Mouse (Mus musculus) erythroblast, embryonic 14.5 days (primary cell): Measurements from ENCODE around the gene Ppp3ca. TPM values are rescaled to one million over a fixed set of nuclear protein-coding genes. Genes with fewer than 3 reads are reported as not detected.

Experiments
- H3K27me3 ChIP-seq: 2 replicates; pipeline ENCODE4 v1.6.1; 2012; ENCODE audit warnings: inconsistent platforms; ENCODE audit not compliant: control insufficient read depth
- H3K36me3 ChIP-seq: 2 replicates; pipeline ENCODE4 v1.6.1; 2012; ENCODE audit warnings: mild to moderate bottlenecking, inconsistent platforms; ENCODE audit not compliant: control insufficient read depth
- H3K4me1 ChIP-seq: 2 replicates; pipeline ENCODE4 v1.6.1; 2012; ENCODE audit warnings: inconsistent platforms; ENCODE audit not compliant: control insufficient read depth
- H3K4me3 ChIP-seq: replicated peaks from 2 replicates; pipeline ENCODE3; 2012; ENCODE audit warnings: moderate library complexity, mild to moderate bottlenecking, inconsistent platforms
- H3K9me3 ChIP-seq: 2 replicates; pipeline ENCODE4 v1.6.1; 2012; ENCODE audit warnings: low read length, inconsistent platforms, mixed read lengths; ENCODE audit not compliant: control insufficient read depth
- GATA1 ChIP-seq: IDR thresholded peaks from 2 replicates; pipeline ENCODE4 v1.6.1; 2012; ENCODE audit warnings: low read length, inconsistent platforms, mixed read lengths
- TAL1 ChIP-seq: IDR thresholded peaks from 3 replicates; pipeline ENCODE4 v1.6.1; 2012; ENCODE audit warnings: low read length, inconsistent platforms, mixed read lengths
- polyA plus RNA-seq: library from polyadenylated mRNA; stranded (reverse); fragments of >175 nt; gene quantifications from 2 replicates; pipeline ENCODE4 v1.2.3, GENCODE M21; 2012

Gene Ppp3ca
- polyA plus RNA-seq, 1 experiment: 0.70 TPM

DNA sequence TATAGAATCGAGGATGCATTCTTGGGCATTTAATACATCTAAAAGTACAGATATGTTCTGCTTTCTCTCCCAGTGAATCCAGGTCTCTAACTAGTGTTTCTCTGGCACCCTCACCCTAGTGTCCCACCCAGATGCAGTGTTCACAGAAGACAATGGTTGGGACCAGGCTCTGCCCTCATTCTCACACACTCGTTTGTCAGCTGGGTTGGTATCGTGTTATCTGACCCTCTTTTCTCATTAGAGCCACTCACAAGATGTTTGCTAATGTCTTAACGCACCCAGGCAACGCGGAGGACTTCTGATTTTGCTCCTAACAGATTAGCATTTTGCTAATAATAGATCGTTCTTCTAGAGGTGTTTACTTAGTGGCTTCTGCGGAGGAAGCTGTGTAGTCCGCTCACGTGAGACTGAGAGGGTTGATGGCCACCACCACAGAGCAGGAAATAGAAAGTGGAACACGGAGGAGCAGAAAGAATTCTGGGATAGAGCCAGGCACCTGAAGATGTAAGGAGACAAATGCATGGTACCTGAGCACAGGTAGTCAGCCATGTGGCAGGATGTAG, 30.6 kb downstream of the Ppp3ca start:
- TF ChIP-seq TAL1 (no peak), GATA1 (no peak)
- Histone ChIP-seq H3K9me3 (no peaks in the 10 kb centered on the region), H3K4me3 (no peak overlapping the region), H3K4me1 (peaks cover 2% of the 10 kb centered on the region; the same call in 1 of the 2 replicates), H3K36me3 (no peaks in the 10 kb centered on the region), H3K27me3 (no peaks in the 10 kb centered on the region)

DNA sequence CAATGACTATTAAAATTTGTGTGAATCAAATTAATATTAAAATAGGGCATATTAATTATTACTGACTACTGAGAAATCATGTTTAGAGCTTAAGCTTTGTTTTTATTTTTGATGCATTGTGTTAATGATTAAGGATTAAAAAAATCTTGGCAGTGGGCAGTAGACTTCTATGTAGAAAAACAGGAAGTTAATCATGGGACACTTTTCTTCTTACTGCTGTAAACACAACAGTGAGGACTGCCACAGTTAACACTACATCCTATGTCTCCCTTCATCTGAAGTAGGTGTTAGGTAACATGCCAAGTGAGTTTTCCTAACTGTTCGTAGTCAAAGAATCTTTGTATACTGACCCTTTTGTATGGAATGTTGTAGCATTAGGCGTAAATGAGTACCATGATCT, 32.9 kb downstream of the Ppp3ca start:
- no peaks in the 10 kb centered on the region for H3K27me3 ChIP-seq
- H3K36me3 ChIP-seq: no peaks in the 10 kb centered on the region
- H3K9me3 ChIP-seq: no peaks in the 10 kb centered on the region
- TF ChIP-seq TAL1: no peak
- no peak for TF ChIP-seq GATA1
- H3K4me3 ChIP-seq: no peak overlapping the region
- peaks cover 1% of the 10 kb centered on the region; the same call in 1 of the 2 replicates for H3K4me1 ChIP-seq

DNA sequence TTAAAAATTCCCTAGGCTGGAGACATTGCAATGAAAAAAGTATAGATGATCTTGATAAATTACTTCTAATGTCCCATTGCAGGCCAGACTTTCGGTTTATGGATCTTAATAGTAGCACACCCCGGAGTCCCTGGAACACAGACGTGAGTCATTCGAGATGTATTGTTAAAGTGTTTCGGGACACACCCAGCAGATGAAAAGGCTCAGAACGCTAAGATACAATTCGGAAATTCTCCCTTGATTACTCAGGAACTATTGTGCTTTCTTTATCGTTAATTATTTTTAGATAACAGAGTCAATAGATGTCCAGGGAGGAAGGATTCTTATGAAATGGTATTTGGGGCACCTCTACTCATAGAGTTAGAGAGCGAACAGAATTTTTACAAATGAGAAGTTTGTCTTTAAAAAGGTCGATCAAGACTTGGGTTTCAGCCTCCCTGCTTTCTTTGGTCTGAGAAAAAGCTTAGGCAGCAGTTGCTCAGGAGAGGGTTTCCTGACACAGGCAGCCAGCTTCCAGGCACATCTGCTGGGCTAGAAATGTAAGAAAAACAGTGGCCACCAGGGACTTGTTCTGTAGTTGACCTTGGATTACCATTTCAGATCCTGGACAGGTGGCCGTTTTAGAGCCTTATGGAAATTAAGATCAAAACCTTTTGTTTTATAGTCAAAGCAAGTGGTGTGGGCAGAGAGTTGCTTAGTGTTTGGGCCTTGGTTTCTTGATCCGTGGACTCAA, 34.8 kb downstream of the Ppp3ca start:
- no peak overlapping the region for H3K4me3 ChIP-seq
- no peaks in the 10 kb centered on the region for H3K4me1 ChIP-seq
- TF ChIP-seq GATA1: no peak
- no peak for TF ChIP-seq TAL1
- H3K27me3 ChIP-seq: no peaks in the 10 kb centered on the region
- no peaks in the 10 kb centered on the region for H3K36me3 ChIP-seq
- H3K9me3 ChIP-seq: no peaks in the 10 kb centered on the region

DNA sequence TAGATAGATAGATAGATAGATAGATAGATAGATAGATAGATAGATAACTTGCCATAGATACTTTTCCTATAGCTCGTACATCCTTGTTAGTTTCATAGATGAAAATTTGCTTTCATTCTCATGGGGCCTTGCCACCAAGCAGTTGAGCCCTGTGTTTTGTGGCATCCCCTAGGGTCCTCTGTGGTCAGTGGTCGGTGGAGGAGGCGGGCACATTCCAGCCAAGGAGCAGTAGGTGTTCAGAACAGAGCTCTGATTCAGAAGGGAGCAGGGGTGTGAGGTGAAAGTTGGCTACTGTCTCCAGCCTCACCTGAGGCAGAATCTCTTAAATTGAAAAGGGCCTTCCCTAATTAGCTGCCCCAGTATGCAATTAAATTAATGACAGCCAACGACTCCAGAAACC, 36.1 kb downstream of the Ppp3ca start:
- no peaks in the 10 kb centered on the region for H3K4me1 ChIP-seq
- TF ChIP-seq TAL1: no peak

DNA sequence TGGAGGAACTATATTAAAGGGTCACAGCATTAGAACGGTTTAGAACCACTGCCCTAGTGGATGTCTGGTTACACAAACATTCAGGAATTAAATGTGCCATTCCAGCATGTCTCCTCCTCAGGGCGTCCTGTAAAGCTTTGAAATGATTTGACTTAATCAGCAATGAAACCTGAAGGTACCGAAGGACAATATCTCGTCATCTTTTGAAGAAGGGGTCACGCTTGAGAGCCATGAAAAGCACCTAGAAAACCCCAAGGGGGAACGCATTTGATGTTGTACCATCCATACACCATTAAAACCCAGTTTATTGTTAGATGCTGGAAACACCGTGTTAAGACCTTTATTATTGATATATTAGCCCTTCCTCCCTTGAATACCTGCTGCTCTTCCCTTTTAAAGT, 36.8 kb downstream of the Ppp3ca start:
- Histone ChIP-seq H3K9me3 (no peaks in the 10 kb centered on the region), H3K27me3 (no peaks in the 10 kb centered on the region), H3K36me3 (no peaks in the 10 kb centered on the region), H3K4me1 (no peaks in the 10 kb centered on the region), H3K4me3 (no peak overlapping the region)
- no peak for TF ChIP-seq TAL1
- no peak for TF ChIP-seq GATA1

More for the DNA sequence above, 36.1 kb downstream of the Ppp3ca start:
- no peak overlapping the region for H3K4me3 ChIP-seq
- no peaks in the 10 kb centered on the region for H3K36me3 ChIP-seq
- H3K27me3 ChIP-seq: no peaks in the 10 kb centered on the region
- no peaks in the 10 kb centered on the region for H3K9me3 ChIP-seq

DNA sequence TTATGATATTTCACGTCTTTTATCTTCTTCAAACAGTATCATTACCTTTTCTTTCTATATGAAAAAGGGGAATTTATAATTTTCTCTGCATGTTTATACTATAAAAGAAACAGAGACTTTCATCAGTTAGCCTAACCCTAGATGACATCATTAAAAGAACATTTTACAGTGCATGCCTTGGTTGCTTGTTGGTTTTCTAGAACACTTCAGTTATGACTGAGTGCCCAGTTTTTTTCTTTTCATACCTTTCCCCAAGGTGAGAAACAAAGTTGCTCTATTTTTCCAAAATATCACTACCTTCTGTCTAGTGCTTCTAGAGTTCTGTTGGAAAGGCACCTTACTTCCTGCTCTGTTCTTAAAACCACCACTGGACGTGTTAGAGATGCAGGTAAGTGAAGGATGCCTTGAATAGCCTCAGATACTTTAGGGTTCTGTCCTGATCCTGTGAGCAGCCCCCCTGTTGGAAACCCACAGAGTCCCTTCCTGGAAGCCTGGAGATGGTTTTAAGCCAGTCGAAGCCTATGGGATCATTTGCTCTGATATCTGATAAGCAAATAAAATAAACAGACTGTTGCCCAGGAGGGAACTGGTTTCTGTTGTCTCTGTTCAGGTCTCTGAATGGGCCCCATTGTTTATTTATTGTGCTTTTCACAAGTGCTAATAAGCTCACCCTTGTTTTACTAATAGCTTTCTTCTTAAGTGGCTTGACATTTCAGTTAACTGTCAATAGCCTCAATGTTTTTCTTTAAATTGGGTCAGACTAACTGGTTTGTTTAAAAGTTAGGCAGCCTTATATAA, 37.5 kb downstream of the Ppp3ca start:
- TF ChIP-seq GATA1: no peak
- TF ChIP-seq TAL1: no peak
- H3K27me3 ChIP-seq: no peaks in the 10 kb centered on the region
- H3K4me3 ChIP-seq: no peak overlapping the region
- no peaks in the 10 kb centered on the region for H3K9me3 ChIP-seq
- no peaks in the 10 kb centered on the region for H3K36me3 ChIP-seq
- H3K4me1 ChIP-seq: no peaks in the 10 kb centered on the region

DNA sequence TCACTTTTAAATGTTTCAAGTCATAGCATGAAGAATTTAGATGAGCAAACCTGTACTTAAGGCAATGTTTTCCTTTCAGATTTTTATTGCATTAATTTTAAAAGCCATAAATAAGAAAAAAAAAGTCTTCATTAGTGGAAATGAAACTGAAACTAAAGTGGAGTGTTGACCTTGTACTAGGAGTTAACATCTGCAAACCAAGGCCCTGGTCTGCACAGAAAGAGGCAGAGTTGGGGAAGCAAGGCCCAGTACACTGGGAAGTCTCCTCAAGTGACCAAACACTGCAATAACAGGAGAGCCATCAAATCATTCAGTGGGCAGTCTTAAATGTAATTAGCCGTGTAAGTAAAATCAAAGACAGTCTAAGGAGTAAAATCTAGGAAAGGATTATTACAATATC, 38.3 kb downstream of the Ppp3ca start:
- no peak for TF ChIP-seq GATA1
- no peak for TF ChIP-seq TAL1
- no peaks in the 10 kb centered on the region for H3K36me3 ChIP-seq
- no peaks in the 10 kb centered on the region for H3K9me3 ChIP-seq
- no peak overlapping the region for H3K4me3 ChIP-seq
- no peaks in the 10 kb centered on the region for H3K27me3 ChIP-seq
- no peaks in the 10 kb centered on the region for H3K4me1 ChIP-seq

DNA sequence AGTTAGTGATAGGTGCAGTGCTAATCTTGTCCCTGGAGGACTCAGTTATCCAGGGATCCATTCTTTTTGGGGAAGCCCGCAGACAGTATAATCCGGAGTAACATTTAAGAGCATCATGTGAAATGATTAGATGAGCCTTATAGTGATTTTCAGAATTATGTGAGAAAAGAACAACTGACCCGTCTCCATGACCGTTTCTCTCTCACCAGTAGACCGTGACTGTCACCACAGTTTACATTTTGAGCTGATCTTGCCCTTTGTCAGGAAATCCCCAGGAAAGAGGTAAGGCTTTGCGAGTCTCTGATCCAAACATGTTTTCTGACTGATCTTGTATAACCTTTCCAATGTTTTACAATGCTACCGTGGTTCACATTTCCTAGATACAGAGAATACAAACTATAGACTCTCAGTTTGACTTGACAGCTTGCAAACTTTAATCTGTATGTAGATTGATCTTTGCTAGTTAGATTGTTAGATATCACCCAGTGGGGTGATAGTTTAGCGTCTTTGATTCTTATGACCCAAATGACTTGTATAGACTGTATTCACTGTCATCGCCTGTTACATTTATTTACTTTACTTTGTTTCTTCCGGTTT, 40.5 kb downstream of the Ppp3ca start:
- TF ChIP-seq TAL1: no peak
- no peak for TF ChIP-seq GATA1

More for the DNA sequence above, 40.5 kb downstream of the Ppp3ca start:
- no peaks in the 10 kb centered on the region for H3K9me3 ChIP-seq
- no peaks in the 10 kb centered on the region for H3K36me3 ChIP-seq
- no peak overlapping the region for H3K4me3 ChIP-seq
- H3K27me3 ChIP-seq: no peaks in the 10 kb centered on the region
- no peaks in the 10 kb centered on the region for H3K4me1 ChIP-seq
